Mouse (Mus musculus) hindbrain, embryonic 11.5 days (tissue): ENCODE results near the gene Gm20855. TPM values are rescaled to one million over a fixed set of nuclear protein-coding genes. Genes with fewer than 3 reads are reported as not detected.
"Not testable (repeated sequence)": the region's sequence is repeated elsewhere in the genome, so short reads cannot be mapped to it uniquely, and the experiment has no call there.

Experiments
- ATAC-seq: fragments of 200-750 bp; cut with Nextera tagmentation; 2 replicates; pipeline ENCODE4 v1.8.0; 2017; ENCODE audit warnings: mild to moderate bottlenecking, moderate TSS enrichment, moderate library complexity; ENCODE audit not compliant: low FRiP score
- DNase-seq: peaks from one replicate; pipeline ENCODE4 v3.0.0-alpha.2; 2015; ENCODE audit warnings: low spot score
- H3K27ac ChIP-seq: fragments of 300-500 bp; sonication (generic); 2 replicates; pipeline ENCODE4 v1.5.1; 2014; ENCODE audit warnings: mild to moderate bottlenecking, low read depth, low read length
- H3K27me3 ChIP-seq: fragments of 300-500 bp; sonication (generic); 2 replicates; pipeline ENCODE4 v1.6.1; 2014; ENCODE audit warnings: mild to moderate bottlenecking, low read length, moderate library complexity, mixed read lengths; ENCODE audit not compliant: control insufficient read depth, insufficient read depth
- H3K36me3 ChIP-seq: fragments of 300-500 bp; sonication (generic); 2 replicates; pipeline ENCODE4 v1.6.1; 2014; ENCODE audit warnings: mild to moderate bottlenecking, low read length, moderate library complexity, mixed read lengths; ENCODE audit not compliant: control insufficient read depth, insufficient read depth
- H3K4me1 ChIP-seq: fragments of 300-500 bp; sonication (generic); replicated peaks from 2 replicates; pipeline ENCODE4 v1.6.1; 2014; ENCODE audit warnings: low read length, mixed read lengths; ENCODE audit not compliant: control insufficient read depth, insufficient read depth
- H3K4me2 ChIP-seq: fragments of 300-500 bp; sonication (generic); replicated peaks from 2 replicates; pipeline ENCODE4 v1.6.1; 2014; ENCODE audit warnings: mild to moderate bottlenecking, low read depth, low read length
- H3K4me3 ChIP-seq: fragments of 300-500 bp; sonication (generic); 2 replicates; pipeline ENCODE4 v1.5.1; 2014; ENCODE audit warnings: low read depth, low read length
- H3K9ac ChIP-seq: fragments of 300-500 bp; sonication (generic); 2 replicates; pipeline ENCODE4 v1.6.1; 2014; ENCODE audit warnings: low read depth, low read length
- H3K9me3 ChIP-seq: fragments of 300-500 bp; sonication (generic); 2 replicates; pipeline ENCODE4 v1.6.1; 2016; ENCODE audit warnings: low read length; ENCODE audit not compliant: control insufficient read depth
- WGBS: fragments of 180-500 bp; shearing (Covaris S2); extraction: QIAGEN DNeasy Blood & Tissue Kit; methylation state at CpG from one replicate; pipeline ENCODE4 v1.1.7; 2014; 5-methylcytosine and 5-hydroxymethylcytosine counted together
- polyA plus RNA-seq: library from polyadenylated mRNA; unstranded; fragments of >200 nt; fragmentation: Nextera tagmentation; extraction: Ambion mirVana; gene quantifications from 2 replicates; pipeline ENCODE4 v1.2.1, GENCODE M21; 2014

The Gm20855 gene
- polyA plus RNA-seq, result not detected in 2 replicates

- not testable (repeated sequence) for H3K27ac ChIP-seq, ATAC-seq, H3K27me3 ChIP-seq, H3K36me3 ChIP-seq, H3K9me3 ChIP-seq, H3K4me3 ChIP-seq, H3K9ac ChIP-seq, H3K4me1 ChIP-seq, H3K4me2 ChIP-seq, DNase-seq
- no CpG with 5 or more reads among the region's 6 CpGs for WGBS
Measured at GRCm38 (mm10) chrY:35131733-35132132, at the start of gene Gm20855. Gm20855 (minus strand) TSS chrY:35131833.
